23 mouse cellular contexts compared by ENCODE assay signal in genomic region chr11:3366411-3366810, GRCm38 (mm10). TPM values are rescaled to one million over a fixed set of nuclear protein-coding genes. Genes with fewer than 3 reads are reported as not detected.
A peak's percentile ranks its signal among the peaks of the same experiment; 100 is the strongest.
DNase-seq lines count a peak whose midpoint lies in the region; ATAC-seq and TF ChIP-seq lines count a peak whose summit lies in the region.
"Had no signal": no experiment of that assay in that cellular context is flagged by ENCODE, and none has a peak within 500 bp of the region (broad histone marks: within the 10 kb centered on the region; RNA-seq: fewer than 3 reads in every experiment).

No protein-coding gene starts in this region.

- WGBS in limb, embryonic 12.5 days, result 84% methylated on average over 7 of the region's 7 CpGs
- 93% methylated on average over 7 of the region's 7 CpGs for WGBS in limb, embryonic 10.5 days
- 80% methylated on average over 7 of the region's 7 CpGs for WGBS in embryonic facial prominence, embryonic 12.5 days
- WGBS in stomach, embryonic 15.5 days, result 78% methylated on average over 7 of the region's 7 CpGs
- 94% methylated on average over 7 of the region's 7 CpGs for WGBS in midbrain, embryonic 15.5 days

- no peaks in the 10 kb centered on the region for H3K36me3 ChIP-seq in limb, embryonic 12.5 days
- peaks cover 12% of the 10 kb centered on the region; the same call in 1 of the 2 replicates for H3K36me3 ChIP-seq in limb, embryonic 10.5 days
- H3K36me3 ChIP-seq in ES-Bruce4 (ENCODE audit: control insufficient read depth, insufficient read depth, low read length, poor library complexity, severe bottlenecking), result no peaks in the 10 kb centered on the region
- peaks cover 3% of the 10 kb centered on the region; the same call in 1 of the 2 replicates for H3K36me3 ChIP-seq in embryonic facial prominence, embryonic 12.5 days
- H3K36me3 ChIP-seq in stomach, embryonic 15.5 days, result no peaks in the 10 kb centered on the region
- no peaks in the 10 kb centered on the region for H3K36me3 ChIP-seq in midbrain, embryonic 15.5 days (replicated peaks)

- TF ChIP-seq CTCF in ES-Bruce4 (IDR thresholded peaks at IDR 0.05; ENCODE audit: low read depth, low read length), result no peak

- TF ChIP-seq EP300 in ES-Bruce4 (IDR thresholded peaks at IDR 0.05; ENCODE audit: insufficient read depth, low read depth, low read length), result peak; percentile 80

- H3K4me2 ChIP-seq in limb, embryonic 12.5 days, result no peak overlapping the region
- H3K4me2 ChIP-seq in embryonic facial prominence, embryonic 12.5 days (replicated peaks), result no peak overlapping the region
- no peak overlapping the region for H3K4me2 ChIP-seq in stomach, embryonic 15.5 days
- no peak overlapping the region for H3K4me2 ChIP-seq in midbrain, embryonic 15.5 days
- H3K4me2 ChIP-seq: heart, embryonic 12.5 days; liver, embryonic 12.5 days; midbrain, embryonic 12.5 days had no signal

- H3K4me1 ChIP-seq in limb, embryonic 12.5 days (replicated peaks), result peaks cover 22% of the 10 kb centered on the region
- peaks cover 26% of the 10 kb centered on the region for H3K4me1 ChIP-seq in limb, embryonic 10.5 days
- peaks cover 9% of the 10 kb centered on the region for H3K4me1 ChIP-seq in ES-Bruce4 (ENCODE audit: control insufficient read depth, insufficient read depth, low read length)
- H3K4me1 ChIP-seq in embryonic facial prominence, embryonic 12.5 days, result peaks cover 14% of the 10 kb centered on the region; the same call in 1 of the 2 replicates
- H3K4me1 ChIP-seq in stomach, embryonic 15.5 days, result peaks cover 11% of the 10 kb centered on the region
- peaks cover 39% of the 10 kb centered on the region for H3K4me1 ChIP-seq in midbrain, embryonic 15.5 days

- 0 out of 2 replicates have a peak, but pooled peaks cover 4% of the 10 kb centered on the region for H3K9me3 ChIP-seq in limb, embryonic 12.5 days
- no peaks in the 10 kb centered on the region for H3K9me3 ChIP-seq in limb, embryonic 10.5 days (replicated peaks)
- H3K9me3 ChIP-seq in ES-Bruce4 (replicated peaks; ENCODE audit: control insufficient read depth, insufficient read depth, low read length, poor library complexity, severe bottlenecking), result no peaks in the 10 kb centered on the region
- no peaks in the 10 kb centered on the region for H3K9me3 ChIP-seq in embryonic facial prominence, embryonic 12.5 days
- H3K9me3 ChIP-seq in stomach, embryonic 15.5 days, result no peaks in the 10 kb centered on the region
- H3K9me3 ChIP-seq in midbrain, embryonic 15.5 days, result no peaks in the 10 kb centered on the region
- H3K9me3 ChIP-seq: liver, embryonic 12.5 days had no signal

- no peak for ATAC-seq in limb, embryonic 12.5 days (ENCODE audit: insufficient number of reproducible peaks, insufficient read depth, low FRiP score, low TSS enrichment, low read depth)
- no peak for ATAC-seq in embryonic facial prominence, embryonic 12.5 days (ENCODE audit: insufficient number of reproducible peaks, insufficient read depth, low FRiP score, low TSS enrichment)
- ATAC-seq in stomach, embryonic 15.5 days (ENCODE audit: insufficient read depth, low FRiP score, low read depth), result 0 out of 2 replicates have a peak, but pooled peaks have one; percentile 3
- ATAC-seq in midbrain, embryonic 15.5 days (replicated peaks), result no peak
- ATAC-seq: forebrain, embryonic 14.5 days; liver, embryonic 12.5 days had no signal

- H3K9ac ChIP-seq in limb, embryonic 12.5 days (replicated peaks), result no peak overlapping the region
- no peak overlapping the region for H3K9ac ChIP-seq in ES-Bruce4 (ENCODE audit: low read depth, poor library complexity, severe bottlenecking)
- H3K9ac ChIP-seq in embryonic facial prominence, embryonic 12.5 days, result no peak overlapping the region
- no peak overlapping the region for H3K9ac ChIP-seq in stomach, embryonic 15.5 days
- H3K9ac ChIP-seq in midbrain, embryonic 15.5 days, result no peak overlapping the region
- H3K9ac ChIP-seq: heart, embryonic 12.5 days; liver, embryonic 12.5 days; midbrain, embryonic 12.5 days had no signal

- H3K27me3 ChIP-seq in limb, embryonic 12.5 days, result no peaks in the 10 kb centered on the region
- H3K27me3 ChIP-seq in limb, embryonic 10.5 days (ENCODE audit: low read depth, poor library complexity, severe bottlenecking), result no peaks in the 10 kb centered on the region
- no peaks in the 10 kb centered on the region for H3K27me3 ChIP-seq in ES-Bruce4 (ENCODE audit: control insufficient read depth, insufficient read depth, low read length, poor library complexity, severe bottlenecking)
- no peaks in the 10 kb centered on the region for H3K27me3 ChIP-seq in embryonic facial prominence, embryonic 12.5 days
- H3K27me3 ChIP-seq in stomach, embryonic 15.5 days (replicated peaks), result no peaks in the 10 kb centered on the region
- no peaks in the 10 kb centered on the region for H3K27me3 ChIP-seq in midbrain, embryonic 15.5 days (replicated peaks)
- H3K27me3 ChIP-seq: CH12.LX; heart, embryonic 12.5 days; liver, embryonic 12.5 days; midbrain, embryonic 12.5 days had no signal

- 0 out of 2 replicates have a peak overlapping the region, but pooled peaks have one; percentile 29 for H3K27ac ChIP-seq in limb, embryonic 12.5 days
- no peak overlapping the region for H3K27ac ChIP-seq in limb, embryonic 10.5 days
- H3K27ac ChIP-seq in ES-Bruce4 (ENCODE audit: insufficient read depth, low read length), result peak overlapping the region; percentile 14
- peak overlapping the region; percentile 6; the same call in 1 of the 2 replicates for H3K27ac ChIP-seq in embryonic facial prominence, embryonic 12.5 days
- peak overlapping the region; percentile 51 for H3K27ac ChIP-seq in stomach, embryonic 15.5 days
- no peak overlapping the region for H3K27ac ChIP-seq in midbrain, embryonic 15.5 days
- H3K27ac ChIP-seq: hindbrain, embryonic 10.5 days; kidney, postnatal 0 days; liver, embryonic 12.5 days; midbrain, embryonic 12.5 days had no signal

- H3K4me3 ChIP-seq in limb, embryonic 12.5 days (replicated peaks), result no peak overlapping the region
- no peak overlapping the region for H3K4me3 ChIP-seq in limb, embryonic 10.5 days
- H3K4me3 ChIP-seq in ES-Bruce4 (ENCODE audit: low read depth, low read length), result no peak overlapping the region
- no peak overlapping the region for H3K4me3 ChIP-seq in embryonic facial prominence, embryonic 12.5 days
- no peak overlapping the region for H3K4me3 ChIP-seq in stomach, embryonic 15.5 days (replicated peaks)
- H3K4me3 ChIP-seq in midbrain, embryonic 15.5 days, result no peak overlapping the region
- H3K4me3 ChIP-seq: erythroblast, embryonic 14.5 days; heart, embryonic 12.5 days; hindbrain, embryonic 10.5 days; liver, embryonic 12.5 days; midbrain, embryonic 12.5 days had no signal

- DNase-seq in limb, embryonic 10.5 days (ENCODE audit: low spot score), result no peak
- no peak for DNase-seq in layer of hippocampus, adult 9-11 months
- DNase-seq: adrenal gland, postnatal 14 days; cerebellum, adult 8-10 months; cerebellum, postnatal 36 days; embryo, embryonic 11 days; heart, postnatal 10 days; kidney, adult 11 months; right cerebral cortex, postnatal 14 days; thymus, postnatal 14 days had no signal

- TF ChIP-seq POLR2A in ES-Bruce4 (IDR thresholded peaks at IDR 0.05; ENCODE audit: insufficient read depth, low read length), result no peak

RNA-seq across cellular contexts. Expression of gene Pik3ip1, which starts 36.2 kb away (rescaled TPM):
- 15.1 and 18.8 TPM in 2 replicates for polyA plus RNA-seq in limb, embryonic 12.5 days (2016; fragmentation: Nextera tagmentation; extraction: Ambion mirVana)
- 5.9 and 8.5 TPM in 2 replicates for polyA plus RNA-seq in limb, embryonic 10.5 days (2016; fragmentation: Nextera tagmentation; extraction: Ambion mirVana)
- 17.0 TPM in 2 replicates for polyA plus RNA-seq in ES-Bruce4 (2011; ENCODE audit: insufficient read depth, insufficient read length, low read depth, missing spikeins)
- 12.4 and 15.1 TPM in 2 replicates for polyA plus RNA-seq in embryonic facial prominence, embryonic 12.5 days (2016; fragmentation: Nextera tagmentation; extraction: Ambion mirVana)
- polyA plus RNA-seq in stomach, embryonic 15.5 days (2015; fragmentation: Nextera tagmentation; extraction: Ambion mirVana), result 10.6 and 12.1 TPM in 2 replicates
- 26.5 and 26.6 TPM in 2 replicates for polyA plus RNA-seq in midbrain, embryonic 15.5 days (2015; fragmentation: Nextera tagmentation; extraction: Ambion mirVana)

RNA-seq across cellular contexts. Expression of gene Limk2, which starts 42.6 kb away (rescaled TPM):
- polyA plus RNA-seq in limb, embryonic 12.5 days (2016; fragmentation: Nextera tagmentation; extraction: Ambion mirVana), result 58.5 and 62.3 TPM in 2 replicates
- polyA plus RNA-seq in limb, embryonic 10.5 days (2016; fragmentation: Nextera tagmentation; extraction: Ambion mirVana), result 45.2 and 54.6 TPM in 2 replicates
- polyA plus RNA-seq in ES-Bruce4 (2011; ENCODE audit: insufficient read depth, insufficient read length, low read depth, missing spikeins), result 186 and 190 TPM in 2 replicates
- polyA plus RNA-seq in embryonic facial prominence, embryonic 12.5 days (2016; fragmentation: Nextera tagmentation; extraction: Ambion mirVana), result 69.1 and 75.1 TPM in 2 replicates
- 70.5 and 75.9 TPM in 2 replicates for polyA plus RNA-seq in stomach, embryonic 15.5 days (2015; fragmentation: Nextera tagmentation; extraction: Ambion mirVana)
- polyA plus RNA-seq in midbrain, embryonic 15.5 days (2015; fragmentation: Nextera tagmentation; extraction: Ambion mirVana), result 173 and 193 TPM in 2 replicates

Comparison
In these comparisons a context has a peak if more than half of its experiments do, and no peak if none do; other contexts are left out.
1. H3K27ac ChIP-seq: peak in limb, embryonic 12.5 days (single experiment), ES-Bruce4 (single experiment), embryonic facial prominence, embryonic 12.5 days (single experiment) and stomach, embryonic 15.5 days (single experiment); none in limb, embryonic 10.5 days (single experiment) and midbrain, embryonic 15.5 days (single experiment).